Mouse (Mus musculus) cerebellum, adult 11-12 months (tissue): ENCODE results near the gene Lsm10.

Source experiments
- DNase-seq: peaks from one replicate; pipeline ENCODE4 v3.0.0; 2022

Gene Lsm10

GRCm38 (mm10) chr4:126120506-126120905 is 24.1 kb downstream of the Lsm10 start:
- peak; percentile 60 for DNase-seq

GRCm38 (mm10) chr4:126123309-126124040 is 27.1 kb downstream of the Lsm10 start:
- peak; percentile 63 for DNase-seq

GRCm38 (mm10) chr4:126130502-126130901 is 34.1 kb downstream of the Lsm10 start:
- no peak for DNase-seq

GRCm38 (mm10) chr4:126131290-126132121 is 35.1 kb downstream of the Lsm10 start:
- no peak for DNase-seq

GRCm38 (mm10) chr4:126132636-126133264 is 36.3 kb downstream of the Lsm10 start:
- DNase-seq = no peak

- no peak for DNase-seq
These were observed 37.8 kb downstream of the Lsm10 start for GRCm38 (mm10) chr4:126134236-126134635.

GRCm38 (mm10) chr4:126134639-126135038 is 38.2 kb downstream of the Lsm10 start:
- peak; percentile 54 for DNase-seq

- DNase-seq = no peak
These were observed 41.4 kb downstream of the Lsm10 start for GRCm38 (mm10) chr4:126137773-126138172.

- DNase-seq = no peak
These were observed 44.6 kb downstream of the Lsm10 start for GRCm38 (mm10) chr4:126141021-126141420.

GRCm38 (mm10) chr4:126145396-126145795 is 49.0 kb downstream of the Lsm10 start:
- no peak for DNase-seq

- no peak for DNase-seq
These were observed 50.6 kb downstream of the Lsm10 start for GRCm38 (mm10) chr4:126146974-126147532.

- no peak for DNase-seq
These were observed 51.2 kb downstream of the Lsm10 start, which contains the start of gene Eva1b for GRCm38 (mm10) chr4:126147533-126148160. Eva1b (plus strand) TSS chr4:126147744.
